Mouse (Mus musculus): Measurements from ENCODE around the gene Spp2. TPM values are rescaled to one million over a fixed set of nuclear protein-coding genes. Genes with fewer than 3 reads are reported as not detected.
A peak's percentile ranks its signal among the peaks of the same experiment; 100 is the strongest.

Gene Spp2
- polyA plus RNA-seq, 1 experiment from 2014 or later, result 8.6 TPM

GRCm38 (mm10) chr1:88459655-88460054 is 52.9 kb downstream of the Spp2 start:
- 93% methylated on average over 5 of the region's 5 CpGs for WGBS
- H3K4me1 ChIP-seq (ENCODE audit: control insufficient read depth, insufficient read depth, low read length), result no peaks in the 10 kb centered on the region
- no peaks in the 10 kb centered on the region for H3K27me3 ChIP-seq (ENCODE audit: control insufficient read depth, insufficient read depth, low read length)
- no peak overlapping the region for H3K9ac ChIP-seq (ENCODE audit: low read depth, low read length)
- ATAC-seq (ENCODE audit: low FRiP score, low TSS enrichment), result no peak
- H3K4me3 ChIP-seq (ENCODE audit: low read length), result no peak overlapping the region
- H3K36me3 ChIP-seq (ENCODE audit: control insufficient read depth, insufficient read depth, low read length), result no peaks in the 10 kb centered on the region
- no peak overlapping the region for H3K4me2 ChIP-seq (replicated peaks; ENCODE audit: low read depth, low read length)
- no peaks in the 10 kb centered on the region for H3K9me3 ChIP-seq (ENCODE audit: control insufficient read depth, low read length)
- H3K27ac ChIP-seq (ENCODE audit: low read depth, low read length), result no peak overlapping the region

GRCm38 (mm10) chr1:88461096-88461495 is 54.3 kb downstream of the Spp2 start:
- Histone ChIP-seq H3K4me2 (replicated peaks; ENCODE audit: low read depth, low read length) (no peak overlapping the region), H3K36me3 (ENCODE audit: control insufficient read depth, insufficient read depth, low read length) (no peaks in the 10 kb centered on the region), H3K4me3 (ENCODE audit: low read length) (no peak overlapping the region), H3K27ac (ENCODE audit: low read depth, low read length) (no peak overlapping the region), H3K9me3 (ENCODE audit: control insufficient read depth, low read length) (no peaks in the 10 kb centered on the region), H3K4me1 (ENCODE audit: control insufficient read depth, insufficient read depth, low read length) (no peaks in the 10 kb centered on the region), H3K9ac (ENCODE audit: low read depth, low read length) (no peak overlapping the region), H3K27me3 (ENCODE audit: control insufficient read depth, insufficient read depth, low read length) (no peaks in the 10 kb centered on the region)
- 16% methylated on average over 1 of the region's 1 CpGs for WGBS
- no peak for ATAC-seq (ENCODE audit: low FRiP score, low TSS enrichment)

- no peaks in the 10 kb centered on the region for H3K27me3 ChIP-seq (ENCODE audit: control insufficient read depth, insufficient read depth, low read length)
- no peak overlapping the region for H3K9ac ChIP-seq (ENCODE audit: low read depth, low read length)
- no peaks in the 10 kb centered on the region for H3K4me1 ChIP-seq (ENCODE audit: control insufficient read depth, insufficient read depth, low read length)
- no peaks in the 10 kb centered on the region for H3K36me3 ChIP-seq (ENCODE audit: control insufficient read depth, insufficient read depth, low read length)
- ATAC-seq (ENCODE audit: low FRiP score, low TSS enrichment), result no peak
- no peak overlapping the region for H3K4me2 ChIP-seq (replicated peaks; ENCODE audit: low read depth, low read length)
- H3K4me3 ChIP-seq (ENCODE audit: low read length), result no peak overlapping the region
- H3K27ac ChIP-seq (ENCODE audit: low read depth, low read length), result no peak overlapping the region
- WGBS, result 54% methylated on average over 6 of the region's 6 CpGs
- no peaks in the 10 kb centered on the region for H3K9me3 ChIP-seq (ENCODE audit: control insufficient read depth, low read length)
Observed at GRCm38 (mm10) chr1:88462484-88462883, 55.7 kb downstream of the Spp2 start.

GRCm38 (mm10) chr1:88463241-88463640 is 56.5 kb downstream of the Spp2 start:
- Histone ChIP-seq H3K4me1 (ENCODE audit: control insufficient read depth, insufficient read depth, low read length) (no peaks in the 10 kb centered on the region), H3K4me2 (replicated peaks; ENCODE audit: low read depth, low read length) (no peak overlapping the region), H3K36me3 (ENCODE audit: control insufficient read depth, insufficient read depth, low read length) (no peaks in the 10 kb centered on the region), H3K27ac (ENCODE audit: low read depth, low read length) (no peak overlapping the region), H3K9me3 (ENCODE audit: control insufficient read depth, low read length) (no peaks in the 10 kb centered on the region), H3K9ac (ENCODE audit: low read depth, low read length) (no peak overlapping the region), H3K4me3 (ENCODE audit: low read length) (no peak overlapping the region), H3K27me3 (ENCODE audit: control insufficient read depth, insufficient read depth, low read length) (no peaks in the 10 kb centered on the region)
- WGBS, result 88% methylated on average over 3 of the region's 3 CpGs
- ATAC-seq (ENCODE audit: low FRiP score, low TSS enrichment), result no peak

GRCm38 (mm10) chr1:88464109-88464905 is 57.5 kb downstream of the Spp2 start:
- Histone ChIP-seq H3K9ac (ENCODE audit: low read depth, low read length) (no peak overlapping the region), H3K4me2 (replicated peaks; ENCODE audit: low read depth, low read length) (no peak overlapping the region), H3K36me3 (ENCODE audit: control insufficient read depth, insufficient read depth, low read length) (no peaks in the 10 kb centered on the region), H3K4me3 (ENCODE audit: low read length) (no peak overlapping the region), H3K27me3 (ENCODE audit: control insufficient read depth, insufficient read depth, low read length) (no peaks in the 10 kb centered on the region), H3K4me1 (ENCODE audit: control insufficient read depth, insufficient read depth, low read length) (no peaks in the 10 kb centered on the region), H3K9me3 (ENCODE audit: control insufficient read depth, low read length) (no peaks in the 10 kb centered on the region), H3K27ac (ENCODE audit: low read depth, low read length) (no peak overlapping the region)
- no peak for ATAC-seq (ENCODE audit: low FRiP score, low TSS enrichment)
- 79% methylated on average over 6 of the region's 6 CpGs for WGBS

- ATAC-seq (ENCODE audit: low FRiP score, low TSS enrichment), result peak; percentile 47; the same call in 1 of the 2 replicates
- H3K4me1 ChIP-seq (ENCODE audit: control insufficient read depth, insufficient read depth, low read length), result 0 out of 2 replicates have a peak, but pooled peaks cover 6% of the 10 kb centered on the region
- WGBS, result 77% methylated on average over 4 of the region's 4 CpGs
- no peak overlapping the region for H3K4me2 ChIP-seq (replicated peaks; ENCODE audit: low read depth, low read length)
- H3K27ac ChIP-seq (ENCODE audit: low read depth, low read length), result no peak overlapping the region
- no peak overlapping the region for H3K9ac ChIP-seq (ENCODE audit: low read depth, low read length)
- no peaks in the 10 kb centered on the region for H3K9me3 ChIP-seq (ENCODE audit: control insufficient read depth, low read length)
- no peak overlapping the region for H3K4me3 ChIP-seq (ENCODE audit: low read length)
- no peaks in the 10 kb centered on the region for H3K36me3 ChIP-seq (ENCODE audit: control insufficient read depth, insufficient read depth, low read length)
- no peaks in the 10 kb centered on the region for H3K27me3 ChIP-seq (ENCODE audit: control insufficient read depth, insufficient read depth, low read length)
Observed at GRCm38 (mm10) chr1:88465722-88466121, 59.0 kb downstream of the Spp2 start.

- Histone ChIP-seq H3K4me2 (replicated peaks; ENCODE audit: low read depth, low read length) (no peak overlapping the region), H3K4me3 (ENCODE audit: low read length) (no peak overlapping the region), H3K27me3 (ENCODE audit: control insufficient read depth, insufficient read depth, low read length) (no peaks in the 10 kb centered on the region), H3K9ac (ENCODE audit: low read depth, low read length) (no peak overlapping the region), H3K27ac (ENCODE audit: low read depth, low read length) (no peak overlapping the region), H3K36me3 (ENCODE audit: control insufficient read depth, insufficient read depth, low read length) (no peaks in the 10 kb centered on the region), H3K9me3 (ENCODE audit: control insufficient read depth, low read length) (no peaks in the 10 kb centered on the region), H3K4me1 (ENCODE audit: control insufficient read depth, insufficient read depth, low read length) (0 out of 2 replicates have a peak, but pooled peaks cover 6% of the 10 kb centered on the region)
- WGBS, result 68% methylated on average over 8 of the region's 8 CpGs
- ATAC-seq (ENCODE audit: low FRiP score, low TSS enrichment), result no peak
Observed at GRCm38 (mm10) chr1:88466325-88467064, 59.7 kb downstream of the Spp2 start.

- Histone ChIP-seq H3K9ac (ENCODE audit: low read depth, low read length) (no peak overlapping the region), H3K4me3 (ENCODE audit: low read length) (no peak overlapping the region), H3K27me3 (ENCODE audit: control insufficient read depth, insufficient read depth, low read length) (no peaks in the 10 kb centered on the region), H3K4me2 (replicated peaks; ENCODE audit: low read depth, low read length) (no peak overlapping the region), H3K27ac (ENCODE audit: low read depth, low read length) (no peak overlapping the region), H3K4me1 (ENCODE audit: control insufficient read depth, insufficient read depth, low read length) (peaks cover 14% of the 10 kb centered on the region; the same call in 1 of the 2 replicates), H3K9me3 (ENCODE audit: control insufficient read depth, low read length) (no peaks in the 10 kb centered on the region), H3K36me3 (ENCODE audit: control insufficient read depth, insufficient read depth, low read length) (no peaks in the 10 kb centered on the region)
- 79% methylated on average over 5 of the region's 5 CpGs for WGBS
- no peak for ATAC-seq (ENCODE audit: low FRiP score, low TSS enrichment)
Observed at GRCm38 (mm10) chr1:88467866-88468265, 61.1 kb downstream of the Spp2 start.

- Histone ChIP-seq H3K27ac (ENCODE audit: low read depth, low read length) (no peak overlapping the region), H3K27me3 (ENCODE audit: control insufficient read depth, insufficient read depth, low read length) (no peaks in the 10 kb centered on the region), H3K36me3 (ENCODE audit: control insufficient read depth, insufficient read depth, low read length) (no peaks in the 10 kb centered on the region), H3K9ac (ENCODE audit: low read depth, low read length) (no peak overlapping the region), H3K4me1 (ENCODE audit: control insufficient read depth, insufficient read depth, low read length) (peaks cover 19% of the 10 kb centered on the region; the same call in 1 of the 2 replicates), H3K4me2 (replicated peaks; ENCODE audit: low read depth, low read length) (no peak overlapping the region), H3K4me3 (ENCODE audit: low read length) (no peak overlapping the region), H3K9me3 (ENCODE audit: control insufficient read depth, low read length) (no peaks in the 10 kb centered on the region)
- WGBS, result 78% methylated on average over 2 of the region's 2 CpGs
- no peak for ATAC-seq (ENCODE audit: low FRiP score, low TSS enrichment)
Observed at GRCm38 (mm10) chr1:88468335-88468734, 61.6 kb downstream of the Spp2 start.

Measured in kidney, embryonic 14.5 days (tissue).